Mouse (Mus musculus) monocyte, adult 59 days (primary cell): Measurements from ENCODE around the gene P2ry10. TPM values are rescaled to one million over a fixed set of nuclear protein-coding genes. Genes with fewer than 3 reads are reported as not detected.

ENCODE experiments used
- total RNA-seq, 2 experiments: library from RNA; stranded (reverse); gene quantifications; one replicate each; pipeline ENCODE4 v1.2.4; 2023

Gene P2ry10
- 1 to 10 TPM; 3.5 to 7.3 TPM for total RNA-seq

DNA sequence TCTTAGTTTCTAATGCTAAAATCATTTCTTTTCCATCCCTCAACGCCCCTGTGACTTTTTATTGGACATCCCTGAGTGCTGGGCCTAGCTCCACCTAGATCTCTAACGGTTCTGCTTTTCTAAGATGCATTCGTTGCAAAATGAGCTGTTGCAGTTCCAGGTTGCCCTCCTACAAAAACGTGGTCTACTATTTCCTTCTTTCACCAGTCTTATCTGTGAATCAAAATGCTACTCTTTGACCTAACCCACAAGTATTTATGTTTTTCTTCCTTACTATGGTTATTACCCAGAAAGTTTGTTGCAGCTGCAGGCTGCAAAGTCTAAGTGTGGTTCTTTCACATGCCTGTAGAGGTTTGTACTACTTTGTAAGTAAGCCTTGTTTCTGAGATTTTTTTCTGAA is at the start of gene P2ry10:
P2ry10 (plus strand) TSS at position 316 of the 400 bp plus-strand sequence.

GRCm38 (mm10) chrX:107148681-107149080 is 60.4 kb downstream of the P2ry10 start, which contains the start of gene P2ry10b:
P2ry10b (plus strand) TSS chrX:107148927.

Other genes with a start within 250 kb of the P2ry10 start
- gene Rtl3, start 247.8 kb upstream of the P2ry10 start, total RNA-seq: not detected
- under 1 TPM in 1 of 2 experiments, not detected in 1; 0.10 TPM for gene Lpar4, start 167.9 kb upstream of the P2ry10 start, total RNA-seq
- gene P2ry10b, start 60.4 kb downstream of the P2ry10 start, total RNA-seq: 10 to 100 TPM; 16.7 to 27.6 TPM
- under 1 TPM; 0.36 to 0.84 TPM for gene Gpr174, start 167.4 kb downstream of the P2ry10 start, total RNA-seq